Mouse (Mus musculus) megakaryocyte progenitor cell, adult 5-6 weeks (primary cell): Measurements from ENCODE around the gene Rab5if. TPM values are rescaled to one million over a fixed set of nuclear protein-coding genes. Genes with fewer than 3 reads are reported as not detected.
"Not testable (repeated sequence)": the region's sequence is repeated elsewhere in the genome, so short reads cannot be mapped to it uniquely, and the experiment has no call there.

Experiments used
- ATAC-seq: replicated peaks from 2 replicates; pipeline ENCODE4 v1.8.0; 2016; ENCODE audit warnings: mild to moderate bottlenecking, moderate TSS enrichment, inconsistent platforms; ENCODE audit not compliant: poor library complexity
- total RNA-seq, 2 experiments: library from RNA; stranded (forward) in 1 of 2; stranded (reverse) in 1 of 2; fragments of 157-497, 149-512 nt in 1 of 2; fragments of 200-1000 nt in 1 of 2; gene quantifications; 2 replicates each; pipeline versions ENCODE4 v1.2.3 to v1.2.4; 2015 to 2017

Gene Rab5if
- total RNA-seq, 2 experiments from 2014 or later: 204 to 377 TPM

- not testable (repeated sequence) for ATAC-seq
These were observed 8.7 kb upstream of the Rab5if start for GRCm38 (mm10) chr2:156853999-156854771.

GRCm38 (mm10) chr2:156856311-156856710, 6.6 kb upstream of the Rab5if start:
- ATAC-seq: no peak

- ATAC-seq: peak; percentile 58
These were observed 5.5 kb upstream of the Rab5if start for GRCm38 (mm10) chr2:156857385-156857791.

DNA sequence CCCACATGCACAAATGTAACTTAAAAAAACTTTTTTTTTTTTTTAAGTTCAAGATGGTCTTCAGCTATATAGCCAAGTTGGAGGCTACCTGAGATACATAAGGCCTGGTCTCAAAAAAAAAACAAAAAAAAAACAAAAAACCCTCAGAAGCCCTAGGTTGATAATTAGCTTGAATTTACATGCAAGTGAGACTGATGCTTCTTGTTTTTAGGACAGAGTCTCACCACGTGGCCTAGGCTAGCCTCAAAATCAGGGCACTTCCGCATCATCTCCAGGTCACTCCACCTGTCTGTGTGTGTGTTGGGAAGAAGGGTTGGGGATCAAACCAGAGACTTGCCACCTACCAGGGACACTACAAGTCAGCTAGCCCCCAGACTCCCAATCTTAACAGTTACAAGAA, 5.1 kb upstream of the Rab5if start, which contains the start of gene 4930518I15Rik:
4930518I15Rik (minus strand) TSS at position 112 of the 400 bp plus-strand sequence.
- no peak for ATAC-seq

DNA sequence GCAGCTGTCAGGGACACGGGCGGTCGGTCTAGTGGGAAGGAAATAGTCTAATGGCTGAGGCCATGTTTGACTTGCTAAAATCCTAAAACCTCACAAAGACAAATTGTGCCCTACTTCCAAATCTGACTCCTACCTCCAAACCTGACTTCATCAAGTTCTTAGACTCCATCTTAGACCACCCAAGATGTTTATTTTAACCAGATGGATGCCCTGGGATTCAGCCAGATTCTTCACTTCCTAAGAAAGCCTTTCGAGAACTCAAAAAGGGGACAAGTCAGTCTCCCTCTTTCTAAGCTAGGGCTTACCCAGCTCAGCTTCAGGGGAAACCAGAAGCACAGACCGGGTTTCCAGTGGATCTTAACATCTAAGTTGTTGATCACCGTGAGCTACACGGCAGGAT, 4.3 kb upstream of the Rab5if start:
- no peak for ATAC-seq

DNA sequence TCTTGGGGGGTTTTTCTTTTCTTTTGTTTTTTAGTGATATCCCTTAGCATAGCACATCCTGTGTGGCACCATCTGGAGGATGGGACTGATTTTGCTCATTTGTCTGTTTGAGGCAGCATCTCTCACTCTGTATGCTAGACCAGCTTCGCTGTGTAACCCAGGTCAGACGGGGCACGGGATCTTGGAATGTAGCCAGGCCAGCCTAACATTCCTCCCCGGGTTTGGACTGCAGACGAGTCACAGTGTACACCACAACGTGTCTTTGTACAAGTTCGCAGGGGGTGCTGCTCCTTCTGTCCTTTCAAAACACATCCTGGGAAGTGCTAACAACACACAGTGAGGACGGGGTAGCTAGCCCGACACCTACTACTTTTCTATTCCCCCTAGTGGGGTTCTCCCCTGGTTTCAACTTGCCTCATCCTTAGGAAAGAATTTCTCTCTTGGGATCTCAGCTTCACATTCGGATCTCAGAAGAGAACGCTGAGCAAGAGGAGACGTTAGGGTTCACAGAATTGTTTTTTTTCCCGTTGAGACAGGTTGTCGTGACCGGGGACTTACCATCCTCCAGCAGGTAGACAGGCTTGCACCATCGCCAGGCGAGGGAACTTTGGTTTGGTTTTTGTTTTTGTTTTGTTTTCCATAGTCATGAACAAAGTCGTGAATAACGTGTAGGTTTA, 749 bp upstream of the Rab5if start:
- ATAC-seq: no peak; the same call in 1 of the 2 replicates

DNA sequence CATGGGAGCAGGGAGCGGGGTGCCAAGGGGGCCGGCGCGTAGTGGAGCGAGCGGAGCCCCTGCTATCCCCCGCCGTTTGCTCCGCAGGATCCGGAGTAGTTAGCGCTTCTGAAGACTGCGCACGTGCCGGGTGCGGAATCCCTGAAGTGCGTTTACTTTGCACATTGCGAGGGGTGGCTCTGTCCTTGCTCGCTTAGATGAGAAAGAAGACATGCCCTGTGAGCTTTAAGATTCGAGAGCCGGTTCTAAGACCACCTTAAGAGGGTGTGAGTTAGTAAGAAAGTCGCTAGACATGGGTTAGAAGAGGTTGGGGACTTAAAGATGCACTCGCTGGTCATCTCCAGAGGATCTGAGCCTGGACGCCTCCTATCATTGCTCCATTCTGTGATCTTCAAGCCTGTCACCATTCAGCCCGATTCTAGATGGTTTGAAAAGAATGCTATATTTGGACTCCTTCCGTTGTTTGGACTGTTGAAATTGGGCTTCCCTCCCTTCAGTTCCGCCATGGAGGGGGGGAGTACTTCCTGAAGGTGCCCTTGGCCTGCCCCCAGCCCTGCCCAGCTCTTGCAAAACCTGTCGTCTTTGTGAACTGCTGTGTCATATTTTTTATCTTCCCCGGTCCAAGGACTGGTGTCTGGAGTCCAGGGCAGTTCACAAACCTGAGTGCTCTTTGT, 696 bp downstream of the Rab5if start:
- peak; percentile 66 for ATAC-seq

- no peak for ATAC-seq
These were observed 1.6 kb downstream of the Rab5if start for GRCm38 (mm10) chr2:156864481-156864880.

DNA sequence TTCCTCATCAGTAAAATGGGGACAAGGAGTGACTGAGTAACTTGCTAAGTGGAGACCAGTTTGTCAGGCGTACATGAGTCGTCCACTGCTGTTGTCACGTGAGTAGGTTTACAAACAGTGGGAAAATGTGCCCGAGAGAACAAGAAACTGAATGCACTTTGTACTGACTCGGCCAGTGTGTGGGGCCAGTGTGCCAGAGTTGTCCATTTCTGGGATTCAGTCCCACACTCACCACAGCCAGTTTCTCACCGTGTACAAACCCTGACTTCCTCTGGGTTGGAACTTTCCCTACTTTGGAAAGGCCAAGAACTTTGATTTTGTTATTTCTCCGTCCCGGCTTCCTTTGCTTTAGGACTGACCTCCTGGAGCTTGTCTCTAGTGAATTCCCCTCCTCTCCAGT, 6.1 kb downstream of the Rab5if start:
- no peak for ATAC-seq

DNA sequence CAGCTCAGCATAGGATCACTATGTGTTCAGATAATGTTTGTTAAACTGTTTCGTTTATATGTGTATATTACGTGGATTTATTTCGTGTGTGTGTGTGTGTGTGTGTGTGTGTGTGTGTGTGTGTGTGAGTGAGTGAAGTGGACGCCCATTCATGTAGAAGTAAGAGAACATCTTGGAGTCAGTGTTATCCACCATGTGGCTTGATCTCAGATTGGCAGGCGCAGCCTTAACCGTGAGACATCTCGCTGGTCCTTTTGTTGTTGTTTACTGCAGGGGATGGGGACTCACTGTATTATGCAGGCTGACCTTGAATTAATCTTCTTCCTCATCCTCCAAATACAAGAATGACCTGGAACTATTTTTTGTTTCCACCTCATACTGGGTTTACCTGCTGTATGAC, 6.6 kb downstream of the Rab5if start:
- no peak for ATAC-seq

DNA sequence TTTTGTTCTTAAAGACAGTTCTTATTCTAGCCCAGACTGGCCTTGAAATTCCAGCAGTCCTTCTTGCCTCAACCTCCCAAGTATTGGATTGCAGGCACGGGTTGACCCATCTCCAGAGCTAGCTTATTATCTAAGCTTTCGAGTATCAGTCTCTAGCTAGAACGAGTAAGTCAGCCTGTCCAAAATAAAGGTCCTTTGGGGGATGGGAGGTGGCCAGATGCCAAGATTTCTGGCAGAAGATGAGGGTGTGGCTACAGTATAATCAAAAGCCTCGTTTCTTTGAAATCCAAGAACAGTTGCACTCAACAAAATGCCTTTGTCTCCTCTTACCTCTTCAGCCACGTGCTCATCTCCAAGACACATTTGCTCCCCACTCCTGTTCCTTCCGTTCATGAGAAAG, 7.6 kb downstream of the Rab5if start:
- ATAC-seq: no peak

DNA sequence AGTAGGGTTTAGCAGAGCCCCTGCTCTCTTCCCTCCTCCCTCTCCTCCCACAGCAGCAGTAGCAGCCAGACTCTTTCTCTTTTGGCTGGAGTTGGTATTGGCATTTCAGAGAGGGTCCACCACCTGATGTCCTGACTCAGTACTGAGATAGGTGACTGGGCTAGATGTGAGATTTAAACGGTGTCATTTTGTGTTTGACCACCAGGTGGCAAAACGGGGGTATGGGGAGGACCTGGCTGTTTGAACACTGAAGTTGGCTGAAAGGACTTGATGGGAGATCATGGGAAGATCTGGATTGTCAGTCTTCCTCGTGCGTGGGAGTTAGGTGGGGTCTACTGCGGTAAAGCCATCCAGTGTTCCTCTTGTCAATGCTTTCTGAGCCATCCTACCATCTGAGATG, 10.7 kb downstream of the Rab5if start:
- ATAC-seq: peak; percentile 60

DNA sequence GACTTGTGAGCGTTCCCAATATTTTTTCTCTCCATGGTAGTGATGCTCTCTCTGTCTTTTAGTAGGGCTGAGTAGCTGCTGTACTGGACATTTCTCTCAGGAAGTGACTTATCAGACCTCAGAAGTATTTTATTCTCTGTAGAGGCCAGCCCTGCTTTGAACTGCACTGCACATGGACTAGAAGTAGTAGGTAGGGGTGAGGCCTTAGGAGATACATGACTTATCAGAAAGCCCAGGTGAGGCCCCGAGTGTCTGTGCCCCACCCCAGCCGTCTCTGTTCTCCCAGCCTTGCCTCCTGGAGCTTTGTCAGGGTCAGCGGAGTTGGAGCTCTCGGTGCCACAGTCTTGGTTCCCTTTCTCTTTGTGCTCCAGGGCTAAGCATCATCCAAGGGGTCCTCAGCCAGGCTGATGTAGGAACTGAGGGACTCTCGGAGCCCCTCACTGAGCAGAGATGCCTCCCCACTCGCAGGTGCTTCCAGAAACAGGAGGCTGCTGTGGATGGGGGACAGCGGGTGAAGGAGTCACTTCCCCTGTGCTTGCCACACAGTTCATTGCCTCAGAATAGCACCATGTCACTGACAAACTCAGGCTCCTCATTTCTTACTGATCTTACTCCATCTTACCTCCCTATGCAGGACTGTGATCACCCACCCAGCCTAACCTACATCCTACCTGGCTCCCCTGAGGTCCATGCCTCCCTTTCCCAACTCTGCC, 11.3 kb downstream of the Rab5if start:
- ATAC-seq: peak; percentile 32; the same call in 1 of the 2 replicates

DNA sequence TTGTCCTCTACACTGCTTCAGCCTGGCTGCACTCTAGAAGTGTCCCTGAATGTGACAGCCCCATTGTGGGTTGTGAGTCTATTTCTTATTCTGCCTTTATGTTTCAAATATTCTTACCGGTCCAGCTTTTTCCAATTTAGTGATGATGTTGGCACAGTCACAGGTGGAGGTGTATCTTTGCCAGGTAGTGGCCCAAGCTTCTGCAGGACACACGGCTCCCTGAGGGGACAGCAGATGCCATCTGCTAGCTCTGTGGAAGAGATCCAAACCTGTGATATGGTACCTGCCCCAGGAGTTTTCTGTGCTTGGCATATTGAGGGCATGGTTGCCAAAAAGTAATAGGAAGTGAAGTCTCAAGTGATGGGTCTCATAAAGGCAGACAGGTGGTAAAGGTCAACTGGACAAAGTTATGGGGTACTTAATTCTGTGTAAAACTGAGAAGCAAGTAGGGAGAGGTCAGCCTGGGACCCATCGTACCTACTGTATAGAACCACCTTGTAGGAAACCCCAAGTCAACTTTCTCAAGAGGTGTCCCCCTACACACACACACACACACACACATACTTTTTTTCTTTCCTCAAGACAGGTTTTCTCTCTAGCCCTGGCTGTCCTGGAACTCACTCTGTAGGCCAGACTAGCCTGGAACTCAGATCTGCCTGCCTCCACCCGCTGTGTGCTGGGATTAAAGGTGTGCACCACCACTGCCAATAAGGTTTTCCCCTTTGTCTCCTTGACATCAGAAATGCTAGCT, 12.0 kb downstream of the Rab5if start:
- no peak for ATAC-seq

- ATAC-seq: peak; percentile 69
These were observed 14.8 kb downstream of the Rab5if start for GRCm38 (mm10) chr2:156877726-156878125.

GRCm38 (mm10) chr2:156879541-156879940, 16.6 kb downstream of the Rab5if start:
- ATAC-seq: no peak

DNA sequence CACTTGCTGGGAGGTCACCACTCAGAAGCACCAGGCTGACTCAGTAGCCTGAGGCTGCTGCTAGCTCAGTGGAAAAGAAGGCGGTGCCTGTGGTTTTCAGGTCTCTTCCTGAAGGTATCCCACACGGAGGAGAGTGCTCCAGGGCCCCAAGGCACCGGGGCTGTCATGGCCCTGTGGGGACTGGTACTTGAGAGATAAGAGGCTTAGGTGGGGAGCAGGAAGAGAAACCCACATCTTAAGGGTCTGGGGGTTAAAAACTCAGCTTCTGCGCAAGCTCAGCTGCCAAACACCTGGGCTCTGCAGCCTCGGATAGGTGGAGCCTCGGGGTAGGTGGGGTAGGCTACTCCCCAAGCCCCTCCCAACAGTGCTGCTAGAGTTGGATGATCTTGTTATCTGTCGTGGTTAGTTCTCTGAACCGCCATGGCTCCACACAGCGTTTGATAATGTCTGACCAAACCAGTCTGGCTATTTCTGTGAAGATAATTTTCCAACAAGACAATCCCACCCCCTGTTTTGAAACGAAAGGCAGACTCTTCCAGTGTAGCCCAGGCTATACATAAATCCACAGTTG, 19.6 kb downstream of the Rab5if start:
- ATAC-seq: peak; percentile 63

- ATAC-seq: no peak
These were observed 21.7 kb downstream of the Rab5if start for GRCm38 (mm10) chr2:156884396-156885211.

DNA sequence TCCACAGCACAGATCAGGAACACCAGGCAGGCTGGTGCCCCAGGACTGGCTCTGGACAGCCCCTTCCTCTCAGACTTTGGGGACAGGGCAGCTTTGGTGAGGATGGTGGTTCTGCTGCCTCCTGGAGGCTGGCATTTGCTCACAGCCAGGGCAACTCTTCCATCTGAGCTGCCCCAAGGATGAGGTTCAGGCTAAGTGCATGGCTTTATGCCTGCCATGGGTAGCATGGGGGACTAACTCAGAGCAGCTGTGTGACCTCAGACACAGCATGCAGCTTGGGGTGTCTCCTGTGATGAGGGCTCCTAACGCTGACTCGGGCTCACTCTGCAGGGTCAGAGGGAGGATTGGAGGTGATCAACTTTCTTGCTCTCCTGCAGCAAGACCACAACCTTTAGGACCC, 22.7 kb downstream of the Rab5if start:
- ATAC-seq: not testable (repeated sequence)
